In the genomic region with DNA sequence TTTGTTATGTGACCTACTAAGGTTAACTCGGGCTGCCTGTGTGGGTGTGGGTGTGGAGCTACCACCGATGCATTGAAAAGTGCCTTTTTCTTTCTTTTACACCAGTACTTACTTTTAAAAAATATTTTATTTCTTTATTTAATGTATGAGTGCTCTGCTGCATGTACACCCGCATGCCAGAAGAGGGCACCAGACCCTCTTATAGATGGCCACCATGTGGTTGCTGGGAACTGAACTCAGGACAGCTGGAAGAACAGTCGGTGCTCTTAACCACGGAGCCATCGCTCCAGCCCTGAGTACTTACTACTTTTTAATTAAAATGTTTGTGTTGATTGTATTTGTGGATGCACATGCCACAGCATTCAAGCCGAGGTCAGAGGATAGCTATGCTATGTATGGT, we compare ENCODE assay signal across 8 mouse cellular contexts. TPM values are rescaled to one million over a fixed set of nuclear protein-coding genes. Genes with fewer than 3 reads are reported as not detected.
A peak's percentile ranks its signal among the peaks of the same experiment; 100 is the strongest.
DNase-seq lines count a peak whose midpoint lies in the region; ATAC-seq and TF ChIP-seq lines count a peak whose summit lies in the region.
"Had no signal": no experiment of that assay in that cellular context is flagged by ENCODE, and none has a peak within 500 bp of the region (broad histone marks: within the 10 kb centered on the region; RNA-seq: fewer than 3 reads in every experiment).

No protein-coding gene starts in this region.

- no peak overlapping the region for H3K4me3 ChIP-seq in kidney, embryonic 16.5 days (ENCODE audit: low read length)
- H3K4me3 ChIP-seq in E14TG2a.4 (replicated peaks; ENCODE audit: low read length): no peak overlapping the region
- H3K4me3 ChIP-seq: embryonic facial prominence, embryonic 13.5 days had no signal

- DNase-seq in kidney, adult 9 months: peak; percentile 16
- DNase-seq in T-cell, adult 2 months (ENCODE audit: low spot score): peak; percentile 28
- DNase-seq in lung, postnatal 14 days: peak; percentile 10
- DNase-seq in right cerebral cortex, postnatal 14 days: no peak
- no peak for DNase-seq in gastrocnemius, postnatal 14 days

- no peaks in the 10 kb centered on the region for H3K9me3 ChIP-seq in kidney, embryonic 16.5 days (ENCODE audit: low read length)
- H3K9me3 ChIP-seq in E14TG2a.4 (ENCODE audit: low read length): no peaks in the 10 kb centered on the region
- H3K9me3 ChIP-seq: embryonic facial prominence, embryonic 13.5 days had no signal

- H3K27me3 ChIP-seq in kidney, embryonic 16.5 days (ENCODE audit: insufficient read depth, low read length): no peaks in the 10 kb centered on the region; the same call in 1 of the 2 replicates
- H3K27me3 ChIP-seq in E14TG2a.4 (ENCODE audit: insufficient read depth, low read length): peaks cover 41% of the 10 kb centered on the region

- H3K9ac ChIP-seq in kidney, embryonic 16.5 days (replicated peaks; ENCODE audit: low read length): no peak overlapping the region
- H3K9ac ChIP-seq: embryonic facial prominence, embryonic 13.5 days had no signal

- intact Hi-C loops in gastrocnemius, postnatal 14 days (cut with DNase I; ENCODE audit: low total_unique reads): loop anchor here (5.0 kb wide), 1 partner anchor 62 kb away; no protein-coding TSS in a partner anchor

- WGBS in kidney, embryonic 16.5 days: 40% methylated on average over 7 of the region's 7 CpGs

- H3K4me2 ChIP-seq in kidney, embryonic 16.5 days (replicated peaks; ENCODE audit: low read depth, low read length): no peak overlapping the region
- H3K4me2 ChIP-seq: embryonic facial prominence, embryonic 13.5 days had no signal

- no peak overlapping the region for H3K27ac ChIP-seq in kidney, embryonic 16.5 days (ENCODE audit: low read length)
- H3K27ac ChIP-seq: embryonic facial prominence, embryonic 13.5 days had no signal

- TF ChIP-seq CTCF in E14TG2a.4 (conservative IDR thresholded peaks at IDR 0.05; ENCODE audit: low read length): peak; percentile 82

- no peaks in the 10 kb centered on the region for H3K4me1 ChIP-seq in kidney, embryonic 16.5 days (ENCODE audit: insufficient read depth, low read length)
- no peaks in the 10 kb centered on the region for H3K4me1 ChIP-seq in E14TG2a.4 (replicated peaks; ENCODE audit: low read depth, low read length)
- H3K4me1 ChIP-seq: embryonic facial prominence, embryonic 13.5 days had no signal

- ATAC-seq in kidney, embryonic 16.5 days (ENCODE audit: low FRiP score, low TSS enrichment): no peak

- H3K36me3 ChIP-seq in kidney, embryonic 16.5 days (ENCODE audit: insufficient read depth, low read length): no peaks in the 10 kb centered on the region
- H3K36me3 ChIP-seq in E14TG2a.4 (ENCODE audit: insufficient read depth, low read length): no peaks in the 10 kb centered on the region
- H3K36me3 ChIP-seq: embryonic facial prominence, embryonic 13.5 days had no signal

RNA-seq across cellular contexts. Expression of a gene that starts 8.6 kb away (rescaled TPM):
- polyA plus RNA-seq in kidney, embryonic 16.5 days (2015; fragmentation: Nextera tagmentation; extraction: Ambion mirVana): 0.07 and 0.09 TPM in 2 replicates
- under 1 TPM in 1 of 2 experiments, not detected in 1; 0.09 TPM for total RNA-seq in gastrocnemius, postnatal 14 days (2021)

RNA-seq across cellular contexts. Expression of a gene that starts 38.0 kb away (rescaled TPM):
- 2.0 TPM in 2 replicates for polyA plus RNA-seq in kidney, embryonic 16.5 days (2015; fragmentation: Nextera tagmentation; extraction: Ambion mirVana)
- not detected for total RNA-seq in gastrocnemius, postnatal 14 days (2021)

RNA-seq across cellular contexts. Expression of a gene that starts 58.7 kb away (rescaled TPM):
- 6.5 and 6.9 TPM in 2 replicates for polyA plus RNA-seq in kidney, embryonic 16.5 days (2015; fragmentation: Nextera tagmentation; extraction: Ambion mirVana)
- 1 to 10 TPM in 1 of 2 experiments, under 1 TPM in 1; 1.00 to 1.2 TPM for total RNA-seq in gastrocnemius, postnatal 14 days (2021)

Comparison
In these comparisons a context has a peak if more than half of its experiments do, and no peak if none do; other contexts are left out.
1. DNase-seq: peak in kidney, adult 9 months (single experiment), T-cell, adult 2 months (single experiment) and lung, postnatal 14 days (single experiment); none in right cerebral cortex, postnatal 14 days (single experiment) and gastrocnemius, postnatal 14 days (single experiment).